Mouse (Mus musculus): ENCODE results near the gene Nudt16l1. TPM values are rescaled to one million over a fixed set of nuclear protein-coding genes. Genes with fewer than 3 reads are reported as not detected.

The Nudt16l1 gene
- total and polyA plus RNA-seq, 2 experiments from 2014 or later, result 44.0 to 101 TPM

DNA sequence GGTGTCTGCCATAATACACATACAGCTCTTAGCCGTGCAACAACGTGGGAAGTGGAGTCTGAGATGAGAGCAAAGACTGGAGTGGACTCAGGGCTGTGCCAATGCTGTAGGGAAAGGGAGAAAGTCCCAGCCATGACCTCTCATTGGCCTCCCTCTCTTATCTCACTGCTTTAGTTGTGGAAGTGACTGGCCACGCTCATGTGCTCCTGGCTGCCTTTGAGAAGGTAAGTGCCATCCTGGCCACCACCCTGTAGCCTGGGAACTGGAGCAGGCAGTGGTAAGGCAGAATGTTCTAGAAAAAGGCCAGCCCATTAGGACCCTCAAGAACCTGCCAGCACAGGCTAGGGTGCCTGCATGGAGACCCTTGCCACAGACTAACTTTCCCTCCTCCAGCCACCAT, 22.6 kb upstream of the Nudt16l1 start:
- Histone ChIP-seq H3K27me3 (ENCODE audit: control insufficient read depth, insufficient read depth, low read length) (no peaks in the 10 kb centered on the region), H3K4me2 (ENCODE audit: low read depth, low read length) (no peak overlapping the region), H3K9ac (replicated peaks; ENCODE audit: low read depth, low read length) (no peak overlapping the region), H3K36me3 (replicated peaks; ENCODE audit: control insufficient read depth, insufficient read depth, low read length) (peaks cover 67% of the 10 kb centered on the region), H3K4me1 (ENCODE audit: control insufficient read depth, insufficient read depth) (peaks cover 4% of the 10 kb centered on the region; the same call in 1 of the 2 replicates), H3K9me3 (replicated peaks; ENCODE audit: control insufficient read depth, low read length) (no peaks in the 10 kb centered on the region), H3K27ac (ENCODE audit: low read depth) (no peak overlapping the region), H3K4me3 (ENCODE audit: low read depth, low read length) (no peak overlapping the region)
- no peak for ATAC-seq (ENCODE audit: insufficient read depth, low read depth)
- no peak for TF ChIP-seq EP300 (IDR thresholded peaks at IDR 0.05; ENCODE audit: low read depth)
- TF ChIP-seq CTCF (IDR thresholded peaks at IDR 0.05; ENCODE audit: low read depth), result no peak
- 25% methylated on average over 3 of the region's 3 CpGs for WGBS
- DNase-seq (ENCODE audit: low spot score), result no peak

DNA sequence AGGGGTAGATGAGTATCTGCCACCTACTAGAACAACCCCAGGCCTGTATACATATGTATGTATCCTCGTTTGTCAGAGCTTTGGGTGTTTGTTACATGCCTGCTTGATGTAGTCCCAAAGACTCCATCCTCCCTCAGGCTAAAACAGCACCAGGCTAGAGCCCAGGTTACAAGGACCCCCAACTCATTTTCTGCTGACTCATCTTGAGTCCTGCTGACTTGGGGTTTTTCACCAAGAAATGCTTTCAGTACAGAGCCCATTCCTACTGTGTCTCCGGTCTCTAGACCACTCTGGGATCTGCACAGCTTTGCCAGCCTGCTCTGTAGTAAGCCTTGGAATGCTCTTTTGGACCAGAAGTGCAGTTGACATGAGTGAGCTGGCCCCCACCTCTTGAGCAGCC, 22.0 kb upstream of the Nudt16l1 start:
- ATAC-seq (ENCODE audit: insufficient read depth, low read depth), result no peak

DNA sequence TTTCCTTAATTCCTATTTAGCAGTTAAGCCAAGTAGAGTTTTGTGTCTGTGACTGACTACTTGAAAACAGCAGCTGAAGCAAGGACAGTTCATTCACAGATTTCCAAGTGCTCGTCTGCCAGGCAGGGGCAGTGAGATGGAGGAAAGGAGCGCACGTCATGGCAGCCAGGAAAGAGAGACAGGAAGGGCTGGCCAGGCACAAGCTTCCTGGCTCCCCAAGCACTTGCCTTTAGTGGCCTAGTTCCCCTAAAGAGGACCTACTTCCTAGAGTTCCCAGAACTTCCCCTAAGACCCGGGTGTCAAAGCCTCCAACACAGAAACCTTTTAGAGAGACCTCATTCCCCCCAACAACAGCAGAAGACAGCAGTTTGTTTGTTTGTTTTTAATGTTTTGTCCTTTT, 18.0 kb upstream of the Nudt16l1 start:
- H3K4me1 ChIP-seq (ENCODE audit: control insufficient read depth, insufficient read depth), result no peaks in the 10 kb centered on the region
- no peak overlapping the region for H3K4me3 ChIP-seq (ENCODE audit: low read depth, low read length)
- no peak for ATAC-seq (ENCODE audit: insufficient read depth, low read depth)
- peaks cover 80% of the 10 kb centered on the region for H3K36me3 ChIP-seq (replicated peaks; ENCODE audit: control insufficient read depth, insufficient read depth, low read length)
- no peak for DNase-seq (ENCODE audit: low spot score)
- TF ChIP-seq CTCF (IDR thresholded peaks at IDR 0.05; ENCODE audit: low read depth) (no peak), EP300 (IDR thresholded peaks at IDR 0.05; ENCODE audit: low read depth) (no peak)
- H3K9me3 ChIP-seq (replicated peaks; ENCODE audit: control insufficient read depth, low read length), result no peaks in the 10 kb centered on the region
- H3K27ac ChIP-seq (ENCODE audit: low read depth), result peak overlapping the region; percentile 56
- no peak overlapping the region for H3K4me2 ChIP-seq (ENCODE audit: low read depth, low read length)
- WGBS, result 62% methylated on average over 4 of the region's 4 CpGs
- no peak overlapping the region for H3K9ac ChIP-seq (replicated peaks; ENCODE audit: low read depth, low read length)
- H3K27me3 ChIP-seq (ENCODE audit: control insufficient read depth, insufficient read depth, low read length), result no peaks in the 10 kb centered on the region

More for the DNA sequence above, 22.0 kb upstream of the Nudt16l1 start:
- Histone ChIP-seq H3K27me3 (ENCODE audit: control insufficient read depth, insufficient read depth, low read length) (no peaks in the 10 kb centered on the region), H3K36me3 (replicated peaks; ENCODE audit: control insufficient read depth, insufficient read depth, low read length) (peaks cover 63% of the 10 kb centered on the region), H3K9ac (replicated peaks; ENCODE audit: low read depth, low read length) (no peak overlapping the region), H3K4me2 (ENCODE audit: low read depth, low read length) (no peak overlapping the region), H3K27ac (ENCODE audit: low read depth) (no peak overlapping the region), H3K4me1 (ENCODE audit: control insufficient read depth, insufficient read depth) (peaks cover 4% of the 10 kb centered on the region; the same call in 1 of the 2 replicates), H3K9me3 (replicated peaks; ENCODE audit: control insufficient read depth, low read length) (no peaks in the 10 kb centered on the region), H3K4me3 (ENCODE audit: low read depth, low read length) (no peak overlapping the region)
- TF ChIP-seq EP300 (IDR thresholded peaks at IDR 0.05; ENCODE audit: low read depth), result no peak
- no peak for TF ChIP-seq CTCF (IDR thresholded peaks at IDR 0.05; ENCODE audit: low read depth)
- DNase-seq (ENCODE audit: low spot score), result no peak
- WGBS, result 84% methylated on average over 2 of the region's 2 CpGs

DNA sequence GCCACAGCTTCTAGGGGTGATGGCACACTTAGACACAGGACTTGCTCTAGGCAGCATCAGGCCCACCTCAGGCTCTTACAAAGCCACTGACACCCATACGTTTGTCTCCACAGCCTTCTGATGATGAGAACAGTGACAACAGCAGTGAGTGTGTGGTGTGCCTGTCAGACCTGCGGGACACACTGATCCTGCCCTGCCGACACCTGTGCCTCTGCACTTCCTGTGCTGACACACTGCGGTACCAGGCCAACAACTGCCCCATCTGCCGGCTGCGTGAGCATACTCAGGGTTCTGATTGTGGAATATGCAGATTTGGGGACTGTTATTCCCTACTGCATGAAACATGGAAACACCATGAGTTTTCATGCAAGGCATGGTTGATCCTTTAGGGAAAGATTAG, 16.1 kb upstream of the Nudt16l1 start:
- Histone ChIP-seq H3K9me3 (replicated peaks; ENCODE audit: control insufficient read depth, low read length) (no peaks in the 10 kb centered on the region), H3K27me3 (ENCODE audit: control insufficient read depth, insufficient read depth, low read length) (no peaks in the 10 kb centered on the region), H3K4me2 (ENCODE audit: low read depth, low read length) (no peak overlapping the region), H3K4me1 (ENCODE audit: control insufficient read depth, insufficient read depth) (no peaks in the 10 kb centered on the region), H3K4me3 (ENCODE audit: low read depth, low read length) (no peak overlapping the region), H3K9ac (replicated peaks; ENCODE audit: low read depth, low read length) (no peak overlapping the region), H3K27ac (ENCODE audit: low read depth) (no peak overlapping the region), H3K36me3 (replicated peaks; ENCODE audit: control insufficient read depth, insufficient read depth, low read length) (peaks cover 84% of the 10 kb centered on the region)
- WGBS, result 87% methylated on average over 6 of the region's 6 CpGs
- DNase-seq (ENCODE audit: low spot score) (no peak), ATAC-seq (ENCODE audit: insufficient read depth, low read depth) (no peak)
- TF ChIP-seq EP300 (IDR thresholded peaks at IDR 0.05; ENCODE audit: low read depth) (no peak), CTCF (IDR thresholded peaks at IDR 0.05; ENCODE audit: low read depth) (no peak)

DNA sequence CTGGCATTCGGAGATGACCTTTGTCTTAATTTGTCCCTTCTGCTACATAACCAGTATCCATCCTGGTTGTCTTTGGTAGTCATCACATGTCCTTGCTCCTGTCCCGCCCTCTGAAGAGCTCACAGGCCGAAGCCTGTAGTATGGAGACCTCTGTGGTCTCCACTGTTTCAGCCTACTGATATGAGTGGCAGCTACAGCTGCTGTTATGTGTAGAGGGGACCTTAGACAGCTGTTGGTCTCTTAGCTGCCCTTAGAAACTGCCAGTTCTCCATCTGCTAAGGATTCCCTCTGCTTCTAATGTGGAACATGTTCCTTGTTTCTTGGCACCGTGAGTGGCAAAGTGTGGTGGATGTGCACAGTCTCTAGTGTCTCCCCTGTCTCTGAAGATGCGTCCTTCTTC, 14.6 kb upstream of the Nudt16l1 start:
- WGBS, result 90% methylated on average over 5 of the region's 5 CpGs
- no peak for TF ChIP-seq EP300 (IDR thresholded peaks at IDR 0.05; ENCODE audit: low read depth)
- H3K4me3 ChIP-seq (ENCODE audit: low read depth, low read length), result no peak overlapping the region
- H3K4me2 ChIP-seq (ENCODE audit: low read depth, low read length), result no peak overlapping the region
- no peak overlapping the region for H3K9ac ChIP-seq (replicated peaks; ENCODE audit: low read depth, low read length)
- H3K36me3 ChIP-seq (replicated peaks; ENCODE audit: control insufficient read depth, insufficient read depth, low read length), result peaks cover 87% of the 10 kb centered on the region
- no peaks in the 10 kb centered on the region for H3K9me3 ChIP-seq (replicated peaks; ENCODE audit: control insufficient read depth, low read length)
- no peaks in the 10 kb centered on the region for H3K27me3 ChIP-seq (ENCODE audit: control insufficient read depth, insufficient read depth, low read length)
- no peaks in the 10 kb centered on the region for H3K4me1 ChIP-seq (ENCODE audit: control insufficient read depth, insufficient read depth)
- DNase-seq (ENCODE audit: low spot score), result no peak
- H3K27ac ChIP-seq (ENCODE audit: low read depth), result no peak overlapping the region
- ATAC-seq (ENCODE audit: insufficient read depth, low read depth), result no peak

DNA sequence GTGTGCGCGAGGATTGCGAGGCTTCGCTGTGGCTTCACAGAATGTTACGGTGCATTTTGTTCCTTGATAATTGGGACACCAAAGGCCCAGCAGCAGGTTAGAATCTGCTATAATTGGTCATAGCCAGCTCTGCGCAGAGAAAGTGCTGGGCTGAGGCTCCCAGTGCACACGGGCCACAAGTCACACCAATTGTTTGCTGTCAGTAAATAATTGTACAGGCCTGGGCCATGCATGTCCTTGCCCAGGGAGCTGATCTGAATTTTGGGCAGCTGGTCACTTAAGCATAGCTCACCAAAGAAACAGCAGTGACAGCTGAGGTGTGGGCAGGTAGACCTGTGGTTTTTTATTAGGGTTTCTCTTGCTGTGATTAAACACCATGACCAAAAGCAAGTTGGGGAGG, 10.6 kb upstream of the Nudt16l1 start:
- Histone ChIP-seq H3K9me3 (replicated peaks; ENCODE audit: control insufficient read depth, low read length) (no peaks in the 10 kb centered on the region), H3K4me2 (ENCODE audit: low read depth, low read length) (no peak overlapping the region), H3K9ac (replicated peaks; ENCODE audit: low read depth, low read length) (no peak overlapping the region), H3K27ac (ENCODE audit: low read depth) (no peak overlapping the region), H3K27me3 (ENCODE audit: control insufficient read depth, insufficient read depth, low read length) (no peaks in the 10 kb centered on the region), H3K4me3 (ENCODE audit: low read depth, low read length) (no peak overlapping the region), H3K36me3 (replicated peaks; ENCODE audit: control insufficient read depth, insufficient read depth, low read length) (peaks cover 98% of the 10 kb centered on the region), H3K4me1 (ENCODE audit: control insufficient read depth, insufficient read depth) (no peaks in the 10 kb centered on the region)
- no peak for TF ChIP-seq EP300 (IDR thresholded peaks at IDR 0.05; ENCODE audit: low read depth)
- ATAC-seq (ENCODE audit: insufficient read depth, low read depth), result no peak
- no peak for DNase-seq (ENCODE audit: low spot score)
- 89% methylated on average over 7 of the region's 7 CpGs for WGBS
